ENCODE assay signal across 16 mouse cellular contexts in the genomic region with DNA sequence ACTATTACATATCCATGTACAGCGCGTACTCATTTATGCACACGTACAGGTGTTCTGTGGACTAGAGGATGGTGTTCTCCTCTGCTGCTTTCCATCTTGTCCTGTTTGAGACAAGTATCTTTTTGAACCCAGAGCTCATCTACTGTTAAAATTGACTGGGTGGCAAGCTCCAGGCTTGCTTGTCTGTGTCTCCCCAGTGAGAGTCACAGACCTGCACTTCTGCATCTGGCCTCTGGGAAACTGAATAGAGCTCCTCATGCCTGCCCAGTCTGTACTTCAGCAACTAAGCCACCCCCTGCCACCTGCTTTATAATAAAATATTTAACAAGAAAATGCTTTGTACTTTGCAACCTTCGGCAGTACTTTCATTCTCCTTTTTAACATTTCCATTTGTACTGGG. TPM values are rescaled to one million over a fixed set of nuclear protein-coding genes. Genes with fewer than 3 reads are reported as not detected.
DNase-seq lines count a peak whose midpoint lies in the region; ATAC-seq and TF ChIP-seq lines count a peak whose summit lies in the region.
"Had no signal": no experiment of that assay in that cellular context is flagged by ENCODE, and none has a peak within 500 bp of the region (broad histone marks: within the 10 kb centered on the region; RNA-seq: fewer than 3 reads in every experiment).

No protein-coding gene starts in this region.

- no peak for TF ChIP-seq EP300 in liver, embryonic 14.5 days (IDR thresholded peaks at IDR 0.05; ENCODE audit: low read depth)

- H3K27me3 ChIP-seq in liver, embryonic 14.5 days (ENCODE audit: control insufficient read depth, insufficient read depth, low read length): no peaks in the 10 kb centered on the region
- H3K27me3 ChIP-seq in liver, embryonic 12.5 days (replicated peaks): no peaks in the 10 kb centered on the region
- H3K27me3 ChIP-seq: heart, embryonic 13.5 days; lung, embryonic 15.5 days had no signal

- no peak overlapping the region for H3K27ac ChIP-seq in liver, embryonic 14.5 days
- H3K27ac ChIP-seq in liver, embryonic 12.5 days: no peak overlapping the region
- H3K27ac ChIP-seq: heart, embryonic 13.5 days; limb, embryonic 10.5 days; lung, embryonic 15.5 days had no signal

- H3K9ac ChIP-seq in liver, embryonic 14.5 days (replicated peaks): no peak overlapping the region
- H3K9ac ChIP-seq in liver, embryonic 12.5 days: no peak overlapping the region
- H3K9ac ChIP-seq: heart, embryonic 13.5 days; lung, embryonic 15.5 days had no signal

- peaks cover 3% of the 10 kb centered on the region; the same call in 1 of the 2 replicates for H3K36me3 ChIP-seq in liver, embryonic 14.5 days (replicated peaks; ENCODE audit: control insufficient read depth, insufficient read depth, low read depth)
- peaks cover 35% of the 10 kb centered on the region for H3K36me3 ChIP-seq in liver, embryonic 12.5 days
- H3K36me3 ChIP-seq: heart, embryonic 13.5 days; lung, embryonic 15.5 days had no signal

- H3K4me3 ChIP-seq in liver, embryonic 14.5 days (ENCODE audit: insufficient read depth in 1 of 2, low read depth in 2 of 2, low read length in 2 of 2): no peak overlapping the region
- no peak overlapping the region for H3K4me3 ChIP-seq in liver, embryonic 12.5 days
- H3K4me3 ChIP-seq: erythroblast, embryonic 14.5 days; heart, embryonic 13.5 days; limb, embryonic 10.5 days; lung, embryonic 15.5 days had no signal

- DNase-seq in liver, embryonic 14.5 days (ENCODE audit: low read depth in 3 of 3, low spot score in 3 of 3): no peak
- DNase-seq in WW6 (ENCODE audit: low read depth, low spot score): peak; percentile 11
- no peak for DNase-seq in cerebellum, postnatal 4 days (ENCODE audit: low spot score in 2 of 2)
- DNase-seq in left cerebral cortex, adult 9 months (ENCODE audit: low spot score in 2 of 2): no peak
- DNase-seq: cerebellum, postnatal 36 days; kidney, postnatal 4 days; thymus, postnatal 36 days had no signal

- no peaks in the 10 kb centered on the region; a peak in 2 of 4 replicates for H3K4me1 ChIP-seq in liver, embryonic 14.5 days (replicated peaks; ENCODE audit: control insufficient read depth in 2 of 2, insufficient read depth in 2 of 2, low read length in 1 of 2)
- H3K4me1 ChIP-seq in liver, embryonic 12.5 days: peaks cover 27% of the 10 kb centered on the region
- H3K4me1 ChIP-seq: lung, embryonic 15.5 days had no signal

- WGBS in liver, embryonic 14.5 days (ENCODE audit: insufficient replicate concordance): 91% methylated on average over 4 of the region's 4 CpGs
- 92% methylated on average over 4 of the region's 4 CpGs for WGBS in liver, embryonic 12.5 days (ENCODE audit: insufficient replicate concordance)

- ATAC-seq in liver, embryonic 14.5 days (ENCODE audit: insufficient read depth): no peak
- ATAC-seq in liver, embryonic 12.5 days: no peak
- peak; percentile 71 for ATAC-seq in CD4-positive, CD25-positive, alpha-beta regulatory T cell, adult 4 months
- ATAC-seq in megakaryocyte progenitor cell, adult 5-6 weeks (replicated peaks; ENCODE audit: poor library complexity): peak; percentile 87
- ATAC-seq: hindbrain, embryonic 16.5 days; midbrain, embryonic 16.5 days had no signal

- H3K4me2 ChIP-seq in liver, embryonic 14.5 days (ENCODE audit: low read depth): no peak overlapping the region
- no peak overlapping the region for H3K4me2 ChIP-seq in liver, embryonic 12.5 days
- H3K4me2 ChIP-seq: heart, embryonic 13.5 days; lung, embryonic 15.5 days had no signal

- peak; percentile 34; the same call in 1 of the 2 replicates for TF ChIP-seq CTCF in liver, embryonic 14.5 days (IDR thresholded peaks at IDR 0.05; ENCODE audit: low read depth)

- H3K9me3 ChIP-seq in liver, embryonic 14.5 days (ENCODE audit: control insufficient read depth, low read length): no peaks in the 10 kb centered on the region
- 0 out of 2 replicates have a peak, but pooled peaks cover 3% of the 10 kb centered on the region for H3K9me3 ChIP-seq in liver, embryonic 12.5 days (replicated peaks)
- H3K9me3 ChIP-seq: heart, embryonic 13.5 days; limb, embryonic 10.5 days; lung, embryonic 15.5 days had no signal

RNA-seq across cellular contexts. Expression of a gene that starts 6.9 kb away (rescaled TPM):
- 5.1 and 6.8 TPM in 2 replicates for polyA plus RNA-seq in liver, embryonic 14.5 days (2012; rRNA removed)
- polyA plus RNA-seq in liver, embryonic 14.5 days (2014; fragmentation: Nextera tagmentation; extraction: Ambion mirVana): 14.5 and 17.5 TPM in 2 replicates
- polyA plus RNA-seq in liver, embryonic 12.5 days (2016; fragmentation: Nextera tagmentation; extraction: Ambion mirVana): 28.9 and 29.3 TPM in 2 replicates
- 10 to 100 TPM; 26.9 to 29.6 TPM for polyA plus RNA-seq in CD4-positive, CD25-positive, alpha-beta regulatory T cell, adult 4 months (2017; shearing (Covaris generic))
- 37.2 and 38.5 TPM in 2 replicates for total RNA-seq in megakaryocyte progenitor cell, adult 5-6 weeks (2015)
- total RNA-seq in megakaryocyte progenitor cell, adult 5-6 weeks (2017): 31.2 and 43.2 TPM in 2 replicates

Comparison
In these comparisons a context has a peak if more than half of its experiments do, and no peak if none do; other contexts are left out.
1. ATAC-seq: peak in CD4-positive, CD25-positive, alpha-beta regulatory T cell, adult 4 months (single experiment) and megakaryocyte progenitor cell, adult 5-6 weeks (single experiment); none in liver, embryonic 14.5 days (single experiment) and liver, embryonic 12.5 days (single experiment).